Mouse (Mus musculus) stomach, embryonic 16.5 days (tissue): ENCODE results near the gene Med17. TPM values are rescaled to one million over a fixed set of nuclear protein-coding genes. Genes with fewer than 3 reads are reported as not detected.

Experiments used
- ATAC-seq: fragments of 200-750 bp; cut with Nextera tagmentation; 2 replicates; pipeline ENCODE4 v1.8.0; 2017; ENCODE audit warnings: moderate number of reproducible peaks, moderate TSS enrichment; ENCODE audit not compliant: insufficient read depth, low FRiP score
- H3K27ac ChIP-seq: fragments of 300-500 bp; sonication (generic); 2 replicates; pipeline ENCODE4 v1.5.1; 2014; ENCODE audit warnings: low read length
- H3K27me3 ChIP-seq: fragments of 300-500 bp; sonication (generic); 2 replicates; pipeline ENCODE4 v1.6.1; 2014; ENCODE audit warnings: low read length, control low read depth, mixed read lengths; ENCODE audit not compliant: control insufficient read depth, insufficient read depth
- H3K36me3 ChIP-seq: fragments of 300-500 bp; sonication (generic); 2 replicates; pipeline ENCODE4 v1.6.1; 2014; ENCODE audit warnings: low read length; ENCODE audit not compliant: control insufficient read depth, insufficient read depth
- H3K4me1 ChIP-seq: fragments of 300-500 bp; sonication (generic); 2 replicates; pipeline ENCODE4 v1.6.1; 2014; ENCODE audit warnings: low read length, control low read depth, mixed read lengths; ENCODE audit not compliant: control insufficient read depth, insufficient read depth
- H3K4me2 ChIP-seq: fragments of 300-500 bp; sonication (generic); 2 replicates; pipeline ENCODE4 v1.6.1; 2014; ENCODE audit warnings: low read depth, low read length, mixed read lengths
- H3K4me3 ChIP-seq: fragments of 300-500 bp; sonication (generic); replicated peaks from 2 replicates; pipeline ENCODE4 v1.5.1; 2014; ENCODE audit warnings: mild to moderate bottlenecking, low read length
- H3K9ac ChIP-seq: fragments of 300-500 bp; sonication (generic); 2 replicates; pipeline ENCODE4 v1.6.1; 2014; ENCODE audit warnings: low read length
- H3K9me3 ChIP-seq: fragments of 300-500 bp; sonication (generic); replicated peaks from 2 replicates; pipeline ENCODE4 v1.6.1; 2016; ENCODE audit warnings: low read length, control low read depth; ENCODE audit not compliant: control insufficient read depth
- WGBS: fragments of 180-500 bp; shearing (Covaris S2); extraction: QIAGEN DNeasy Blood & Tissue Kit; methylation state at CpG from one replicate; pipeline ENCODE4 v1.1.7; 2014; 5-methylcytosine and 5-hydroxymethylcytosine counted together
- polyA plus RNA-seq: library from polyadenylated mRNA; unstranded; fragments of >200 nt; fragmentation: Nextera tagmentation; extraction: Ambion mirVana; gene quantifications from 2 replicates; pipeline ENCODE4 v1.2.1, GENCODE M21; 2015

The Med17 gene
- polyA plus RNA-seq, 1 experiment from 2014 or later: 26.8 TPM

- Histone ChIP-seq H3K27ac (no peak overlapping the region), H3K4me1 (peaks cover 8% of the 10 kb centered on the region), H3K27me3 (no peaks in the 10 kb centered on the region), H3K9me3 (no peaks in the 10 kb centered on the region), H3K36me3 (no peaks in the 10 kb centered on the region), H3K4me3 (no peak overlapping the region), H3K9ac (no peak overlapping the region), H3K4me2 (no peak overlapping the region)
- 35% methylated on average over 2 of the region's 2 CpGs for WGBS
- no peak for ATAC-seq
Measured at GRCm38 (mm10) chr9:15298451-15298850, 18.7 kb upstream of the Med17 start.

- no peak overlapping the region for H3K9ac ChIP-seq
- no peak for ATAC-seq
- 85% methylated on average over 7 of the region's 7 CpGs for WGBS
- H3K9me3 ChIP-seq: no peaks in the 10 kb centered on the region
- H3K4me1 ChIP-seq: peaks cover 8% of the 10 kb centered on the region
- no peaks in the 10 kb centered on the region for H3K27me3 ChIP-seq
- H3K36me3 ChIP-seq: no peaks in the 10 kb centered on the region
- H3K4me3 ChIP-seq: no peak overlapping the region
- no peak overlapping the region for H3K27ac ChIP-seq
- no peak overlapping the region for H3K4me2 ChIP-seq
Measured at GRCm38 (mm10) chr9:15297112-15297511, 17.4 kb upstream of the Med17 start.

DNA sequence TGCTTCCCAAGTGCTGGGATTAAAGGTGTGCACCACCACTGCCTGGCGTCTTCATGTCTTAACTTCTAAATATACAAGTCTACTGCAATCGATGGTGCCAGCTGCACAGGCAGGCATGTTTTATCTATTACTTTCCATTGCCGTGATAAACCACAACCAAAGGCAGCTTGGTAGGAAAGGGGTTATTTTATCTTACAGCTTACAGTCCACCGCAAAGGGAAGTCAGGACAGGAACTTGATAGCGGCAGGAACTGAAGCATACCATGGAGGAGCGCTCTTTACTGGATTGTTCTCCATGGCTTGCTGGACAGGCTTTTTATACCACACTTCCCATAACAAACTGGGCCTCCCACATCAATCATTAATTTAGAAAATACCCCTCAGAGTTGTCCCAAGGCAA, 9.5 kb upstream of the Med17 start:
- Histone ChIP-seq H3K4me2 (no peak overlapping the region), H3K4me3 (no peak overlapping the region), H3K27me3 (no peaks in the 10 kb centered on the region), H3K27ac (no peak overlapping the region), H3K4me1 (no peaks in the 10 kb centered on the region), H3K36me3 (0 out of 2 replicates have a peak, but pooled peaks cover 3% of the 10 kb centered on the region), H3K9ac (no peak overlapping the region), H3K9me3 (no peaks in the 10 kb centered on the region)
- WGBS: 83% methylated on average over 6 of the region's 6 CpGs
- ATAC-seq: no peak

DNA sequence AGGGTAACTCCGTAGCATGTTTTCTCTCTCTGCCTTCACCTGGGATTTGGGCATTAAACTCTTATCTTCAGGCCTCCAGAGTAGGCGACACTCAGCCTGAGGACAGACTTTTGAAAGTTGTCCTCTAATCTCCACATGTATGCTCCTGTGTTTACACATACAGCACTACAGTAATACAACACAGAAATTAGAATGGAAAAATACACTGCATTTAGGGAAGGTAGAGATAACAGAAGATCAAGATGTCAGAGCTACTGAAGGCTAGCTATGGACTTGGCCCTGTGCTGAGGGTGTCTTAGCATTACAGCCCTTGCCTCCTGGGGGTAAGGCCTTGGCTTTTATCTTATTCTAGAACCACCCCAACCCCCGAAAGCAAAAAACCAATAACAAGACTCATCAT, 8.7 kb upstream of the Med17 start:
- H3K36me3 ChIP-seq: 0 out of 2 replicates have a peak, but pooled peaks cover 3% of the 10 kb centered on the region
- ATAC-seq: no peak
- H3K4me3 ChIP-seq: no peak overlapping the region
- H3K27ac ChIP-seq: no peak overlapping the region
- H3K4me1 ChIP-seq: no peaks in the 10 kb centered on the region
- H3K9ac ChIP-seq: no peak overlapping the region
- 85% methylated on average over 3 of the region's 3 CpGs for WGBS
- H3K9me3 ChIP-seq: no peaks in the 10 kb centered on the region
- no peaks in the 10 kb centered on the region for H3K27me3 ChIP-seq
- H3K4me2 ChIP-seq: no peak overlapping the region

DNA sequence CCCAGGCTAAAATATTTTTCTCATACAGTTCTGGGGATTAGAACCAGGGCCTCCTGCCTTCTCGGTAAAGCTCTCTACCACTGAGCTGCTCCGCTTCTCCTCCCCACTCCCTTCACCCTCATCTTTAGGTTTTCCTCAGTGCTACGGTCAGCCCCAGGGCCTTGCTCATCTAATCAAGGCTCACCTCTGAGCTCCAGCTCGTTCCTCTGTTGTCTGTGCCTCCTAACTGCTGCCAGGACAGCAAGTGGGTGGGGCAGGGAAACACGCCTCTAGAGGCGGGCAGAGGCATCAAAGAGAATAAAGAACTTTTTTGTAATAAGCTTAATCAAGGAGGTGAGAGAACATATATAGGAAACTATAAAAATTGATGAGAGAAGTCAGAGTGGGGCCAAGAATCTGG, 8.1 kb upstream of the Med17 start:
- H3K4me3 ChIP-seq: no peak overlapping the region
- WGBS: 58% methylated on average over 6 of the region's 6 CpGs
- H3K36me3 ChIP-seq: 0 out of 2 replicates have a peak, but pooled peaks cover 3% of the 10 kb centered on the region
- H3K4me1 ChIP-seq: no peaks in the 10 kb centered on the region
- H3K27ac ChIP-seq: no peak overlapping the region
- no peak for ATAC-seq
- no peaks in the 10 kb centered on the region for H3K9me3 ChIP-seq
- no peaks in the 10 kb centered on the region for H3K27me3 ChIP-seq
- no peak overlapping the region for H3K9ac ChIP-seq
- no peak overlapping the region for H3K4me2 ChIP-seq

- H3K4me3 ChIP-seq: no peak overlapping the region
- WGBS: 78% methylated on average over 3 of the region's 3 CpGs
- H3K9me3 ChIP-seq: no peaks in the 10 kb centered on the region
- ATAC-seq: no peak
- H3K4me2 ChIP-seq: no peak overlapping the region
- 0 out of 2 replicates have a peak, but pooled peaks cover 1% of the 10 kb centered on the region for H3K36me3 ChIP-seq
- no peaks in the 10 kb centered on the region for H3K27me3 ChIP-seq
- H3K27ac ChIP-seq: no peak overlapping the region
- peaks cover 4% of the 10 kb centered on the region for H3K4me1 ChIP-seq
- H3K9ac ChIP-seq: no peak overlapping the region
Measured at GRCm38 (mm10) chr9:15285443-15285842, 5.7 kb upstream of the Med17 start.

DNA sequence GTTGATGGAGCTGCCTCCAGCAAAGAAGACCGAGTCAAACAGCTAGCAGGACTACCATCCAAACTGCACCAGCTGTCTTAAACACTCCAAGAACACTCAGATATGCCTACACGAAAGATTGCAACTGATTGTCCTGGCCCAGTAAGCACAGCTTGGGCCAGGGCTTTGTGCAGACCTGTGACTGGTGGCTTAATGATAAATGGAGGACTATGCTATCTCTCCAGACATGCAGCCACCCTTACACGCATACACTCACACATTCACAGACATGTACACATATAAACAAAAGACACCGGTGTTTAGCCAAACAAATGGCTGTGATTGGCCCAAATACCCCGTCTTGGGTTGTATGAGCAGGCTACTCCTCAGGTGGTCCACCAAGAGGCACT, 754 bp upstream of the Med17 start:
- no peak overlapping the region for H3K27ac ChIP-seq
- H3K9me3 ChIP-seq: no peaks in the 10 kb centered on the region
- H3K4me3 ChIP-seq: peak overlapping the region; percentile 97
- H3K9ac ChIP-seq: peak overlapping the region; percentile 98
- no peaks in the 10 kb centered on the region for H3K27me3 ChIP-seq
- 0 out of 2 replicates have a peak, but pooled peaks cover 3% of the 10 kb centered on the region for H3K36me3 ChIP-seq
- H3K4me1 ChIP-seq: peaks cover 11% of the 10 kb centered on the region
- peak overlapping the region; percentile 65 for H3K4me2 ChIP-seq
- ATAC-seq: no peak
- 47% methylated on average over 5 of the region's 5 CpGs for WGBS

- Histone ChIP-seq H3K4me3 (peak overlapping the region; percentile 97), H3K27ac (peak overlapping the region; percentile 93), H3K9me3 (no peaks in the 10 kb centered on the region), H3K27me3 (no peaks in the 10 kb centered on the region), H3K9ac (peak overlapping the region; percentile 98), H3K4me1 (peaks cover 11% of the 10 kb centered on the region), H3K36me3 (0 out of 2 replicates have a peak, but pooled peaks cover 7% of the 10 kb centered on the region), H3K4me2 (peak overlapping the region; percentile 65)
- 9% methylated on average over 19 of the region's 19 CpGs for WGBS
- no peak for ATAC-seq
Measured at GRCm38 (mm10) chr9:15279139-15279648, 537 bp downstream of the Med17 start.

GRCm38 (mm10) chr9:15278343-15278742, 1.4 kb downstream of the Med17 start:
- Histone ChIP-seq H3K4me2 (no peak overlapping the region), H3K27ac (no peak overlapping the region), H3K4me3 (no peak overlapping the region), H3K36me3 (0 out of 2 replicates have a peak, but pooled peaks cover 14% of the 10 kb centered on the region), H3K4me1 (peaks cover 11% of the 10 kb centered on the region), H3K9ac (no peak overlapping the region), H3K27me3 (no peaks in the 10 kb centered on the region), H3K9me3 (no peaks in the 10 kb centered on the region)
- no peak for ATAC-seq
- WGBS: 88% methylated on average over 3 of the region's 3 CpGs
